In the genomic region with DNA sequence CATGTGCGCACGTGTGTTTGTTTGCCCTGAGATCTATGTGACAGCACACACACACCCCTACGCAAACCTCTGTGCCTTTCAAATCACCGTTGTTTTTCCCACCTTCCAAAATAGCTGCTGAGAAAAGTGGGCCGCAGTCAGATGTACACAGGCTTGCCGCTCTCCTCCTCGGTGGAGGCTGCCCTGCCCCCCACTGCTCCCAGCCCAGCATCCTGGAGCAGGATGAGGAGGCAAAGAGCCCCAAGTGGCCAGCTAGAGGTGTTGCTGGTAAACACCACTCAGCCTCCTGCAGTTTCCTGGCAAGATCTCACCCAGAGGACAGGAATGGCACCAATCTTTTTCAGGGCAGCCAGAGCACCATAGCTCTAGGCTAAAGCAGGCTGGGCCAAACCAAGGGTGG, we compare ENCODE assay signal across 8 mouse cellular contexts. TPM values are rescaled to one million over a fixed set of nuclear protein-coding genes. Genes with fewer than 3 reads are reported as not detected.
DNase-seq lines count a peak whose midpoint lies in the region; ATAC-seq lines count a peak whose summit lies in the region.

No protein-coding gene starts in this region.

- H3K36me3 ChIP-seq in embryonic facial prominence, embryonic 11.5 days (replicated peaks; ENCODE audit: control insufficient read depth, insufficient read depth, low read depth, low read length) = no peaks in the 10 kb centered on the region
- peaks cover 28% of the 10 kb centered on the region for H3K36me3 ChIP-seq in hindbrain, embryonic 13.5 days
- no peaks in the 10 kb centered on the region for H3K36me3 ChIP-seq in liver, embryonic 11.5 days (ENCODE audit: control insufficient read depth, insufficient read depth, low read length)

- WGBS in embryonic facial prominence, embryonic 11.5 days = 36% methylated on average over 7 of the region's 7 CpGs
- 36% methylated on average over 7 of the region's 7 CpGs for WGBS in hindbrain, embryonic 13.5 days
- WGBS in liver, embryonic 11.5 days = 36% methylated on average over 7 of the region's 7 CpGs

- no peak for ATAC-seq in embryonic facial prominence, embryonic 11.5 days (replicated peaks; ENCODE audit: insufficient number of reproducible peaks, low FRiP score, low TSS enrichment, low read depth)
- peak; percentile 66 for ATAC-seq in hindbrain, embryonic 13.5 days (ENCODE audit: low FRiP score)
- no peak; the same call in 1 of the 2 replicates for ATAC-seq in liver, embryonic 11.5 days (replicated peaks; ENCODE audit: low FRiP score)

- H3K4me3 ChIP-seq in embryonic facial prominence, embryonic 11.5 days (ENCODE audit: low read depth, low read length) = no peak overlapping the region
- no peak overlapping the region for H3K4me3 ChIP-seq in hindbrain, embryonic 13.5 days
- H3K4me3 ChIP-seq in liver, embryonic 11.5 days (ENCODE audit: low read depth, low read length) = no peak overlapping the region

- H3K9me3 ChIP-seq in embryonic facial prominence, embryonic 11.5 days (replicated peaks; ENCODE audit: control insufficient read depth, low read length) = no peaks in the 10 kb centered on the region
- no peaks in the 10 kb centered on the region for H3K9me3 ChIP-seq in hindbrain, embryonic 13.5 days
- H3K9me3 ChIP-seq in liver, embryonic 11.5 days (ENCODE audit: control insufficient read depth, low read length) = no peaks in the 10 kb centered on the region

- DNase-seq in layer of hippocampus, adult 9-11 months = peak; percentile 55
- DNase-seq in layer of hippocampus, adult 9-10 months (ENCODE audit: low spot score) = no peak
- DNase-seq in cerebellum, adult 11-12 months = peak; percentile 88
- DNase-seq in embryonic facial prominence, embryonic 11.5 days (ENCODE audit: low spot score) = peak; percentile 63
- DNase-seq in neural tube, embryonic 10.5 days (ENCODE audit: extremely low spot score, low spot score) = peak; percentile 48
- DNase-seq in liver, embryonic 11.5 days (ENCODE audit: low spot score) = no peak
- no peak for DNase-seq in spleen, postnatal 14 days (ENCODE audit: low spot score in 2 of 2)

- no peaks in the 10 kb centered on the region for H3K27me3 ChIP-seq in embryonic facial prominence, embryonic 11.5 days (ENCODE audit: control insufficient read depth, insufficient read depth, low read length)
- no peaks in the 10 kb centered on the region for H3K27me3 ChIP-seq in hindbrain, embryonic 13.5 days
- no peaks in the 10 kb centered on the region for H3K27me3 ChIP-seq in liver, embryonic 11.5 days (replicated peaks; ENCODE audit: control insufficient read depth, insufficient read depth, low read length)

- H3K4me2 ChIP-seq in embryonic facial prominence, embryonic 11.5 days (ENCODE audit: low read depth, low read length) = no peak overlapping the region
- no peak overlapping the region for H3K4me2 ChIP-seq in hindbrain, embryonic 13.5 days
- H3K4me2 ChIP-seq in liver, embryonic 11.5 days = no peak overlapping the region

- no peak overlapping the region for H3K27ac ChIP-seq in embryonic facial prominence, embryonic 11.5 days (replicated peaks; ENCODE audit: low read depth, low read length)
- H3K27ac ChIP-seq in hindbrain, embryonic 13.5 days = no peak overlapping the region
- H3K27ac ChIP-seq in liver, embryonic 11.5 days (ENCODE audit: low read depth, low read length) = no peak overlapping the region

- H3K4me1 ChIP-seq in embryonic facial prominence, embryonic 11.5 days (ENCODE audit: control insufficient read depth, insufficient read depth, low read length) = no peaks in the 10 kb centered on the region
- H3K4me1 ChIP-seq in hindbrain, embryonic 13.5 days (replicated peaks) = peaks cover 16% of the 10 kb centered on the region
- no peaks in the 10 kb centered on the region for H3K4me1 ChIP-seq in liver, embryonic 11.5 days (replicated peaks; ENCODE audit: control insufficient read depth, insufficient read depth, low read length)

- H3K9ac ChIP-seq in embryonic facial prominence, embryonic 11.5 days (replicated peaks; ENCODE audit: low read length) = no peak overlapping the region
- no peak overlapping the region for H3K9ac ChIP-seq in hindbrain, embryonic 13.5 days
- no peak overlapping the region for H3K9ac ChIP-seq in liver, embryonic 11.5 days (ENCODE audit: low read depth, low read length)

RNA-seq across cellular contexts. Expression of a gene that starts 54.8 kb away (rescaled TPM):
- polyA plus RNA-seq in embryonic facial prominence, embryonic 11.5 days (2014; fragmentation: Nextera tagmentation; extraction: Ambion mirVana) = 3.0 and 3.5 TPM in 2 replicates
- 27.2 and 28.5 TPM in 2 replicates for polyA plus RNA-seq in hindbrain, embryonic 13.5 days (2015; fragmentation: Nextera tagmentation; extraction: Ambion mirVana)
- polyA plus RNA-seq in liver, embryonic 11.5 days (2014; fragmentation: Nextera tagmentation; extraction: Ambion mirVana) = 1.3 and 1.4 TPM in 2 replicates

Comparison
In these comparisons a context has a peak if more than half of its experiments do, and no peak if none do; other contexts are left out.
1. DNase-seq: peak in layer of hippocampus, adult 9-11 months (single experiment), cerebellum, adult 11-12 months (single experiment), embryonic facial prominence, embryonic 11.5 days (single experiment) and neural tube, embryonic 10.5 days (single experiment); none in layer of hippocampus, adult 9-10 months (single experiment), liver, embryonic 11.5 days (single experiment) and spleen, postnatal 14 days (0 of 2).